Mouse (Mus musculus): ENCODE data around the gene Smad3. TPM values are rescaled to one million over a fixed set of nuclear protein-coding genes. Genes with fewer than 3 reads are reported as not detected.

Gene Smad3
- polyA plus RNA-seq, 1 experiment from 2014 or later = 5.4 TPM

GRCm38 (mm10) chr9:63742887-63743660, 14.7 kb downstream of the Smad3 start:
- WGBS = 39% methylated on average over 13 of the region's 13 CpGs
- H3K27me3 ChIP-seq (replicated peaks; ENCODE audit: control insufficient read depth, insufficient read depth, low read length) = no peaks in the 10 kb centered on the region
- no peak overlapping the region for H3K4me2 ChIP-seq (ENCODE audit: low read length)
- ATAC-seq (no peak), DNase-seq (ENCODE audit: low spot score) (peak; percentile 33)
- H3K9me3 ChIP-seq (replicated peaks; ENCODE audit: control insufficient read depth, low read length) = no peaks in the 10 kb centered on the region
- H3K4me1 ChIP-seq (ENCODE audit: control insufficient read depth, insufficient read depth, low read length) = peaks cover 5% of the 10 kb centered on the region; the same call in 1 of the 2 replicates
- no peak overlapping the region for H3K9ac ChIP-seq (ENCODE audit: low read length)
- H3K27ac ChIP-seq (ENCODE audit: low read depth, low read length) = no peak overlapping the region
- H3K36me3 ChIP-seq (ENCODE audit: control insufficient read depth, insufficient read depth, low read length) = no peaks in the 10 kb centered on the region
- no peak overlapping the region for H3K4me3 ChIP-seq (ENCODE audit: low read depth, low read length)

- 56% methylated on average over 3 of the region's 3 CpGs for WGBS
- H3K36me3 ChIP-seq (ENCODE audit: control insufficient read depth, insufficient read depth, low read length) = no peaks in the 10 kb centered on the region
- no peak overlapping the region for H3K27ac ChIP-seq (ENCODE audit: low read depth, low read length)
- no peak for DNase-seq (ENCODE audit: low spot score)
- H3K9me3 ChIP-seq (replicated peaks; ENCODE audit: control insufficient read depth, low read length) = no peaks in the 10 kb centered on the region
- H3K4me2 ChIP-seq (ENCODE audit: low read length) = no peak overlapping the region
- no peak overlapping the region for H3K9ac ChIP-seq (ENCODE audit: low read length)
- H3K4me3 ChIP-seq (ENCODE audit: low read depth, low read length) = no peak overlapping the region
- peaks cover 2% of the 10 kb centered on the region; the same call in 1 of the 2 replicates for H3K4me1 ChIP-seq (ENCODE audit: control insufficient read depth, insufficient read depth, low read length)
- no peaks in the 10 kb centered on the region for H3K27me3 ChIP-seq (replicated peaks; ENCODE audit: control insufficient read depth, insufficient read depth, low read length)
- no peak for ATAC-seq
Observed at GRCm38 (mm10) chr9:63742318-63742717, 15.5 kb downstream of the Smad3 start.

GRCm38 (mm10) chr9:63741792-63742191, 16.0 kb downstream of the Smad3 start:
- Histone ChIP-seq H3K4me2 (ENCODE audit: low read length) (no peak overlapping the region), H3K4me1 (ENCODE audit: control insufficient read depth, insufficient read depth, low read length) (peaks cover 2% of the 10 kb centered on the region; the same call in 1 of the 2 replicates), H3K9me3 (replicated peaks; ENCODE audit: control insufficient read depth, low read length) (no peaks in the 10 kb centered on the region), H3K4me3 (ENCODE audit: low read depth, low read length) (no peak overlapping the region), H3K27me3 (replicated peaks; ENCODE audit: control insufficient read depth, insufficient read depth, low read length) (no peaks in the 10 kb centered on the region), H3K27ac (ENCODE audit: low read depth, low read length) (no peak overlapping the region), H3K36me3 (ENCODE audit: control insufficient read depth, insufficient read depth, low read length) (no peaks in the 10 kb centered on the region), H3K9ac (ENCODE audit: low read length) (no peak overlapping the region)
- ATAC-seq = no peak
- WGBS = 80% methylated on average over 6 of the region's 6 CpGs
- no peak for DNase-seq (ENCODE audit: low spot score)

- DNase-seq (ENCODE audit: low spot score) = no peak
- Histone ChIP-seq H3K4me1 (ENCODE audit: control insufficient read depth, insufficient read depth, low read length) (peaks cover 2% of the 10 kb centered on the region; the same call in 1 of the 2 replicates), H3K27ac (ENCODE audit: low read depth, low read length) (no peak overlapping the region), H3K36me3 (ENCODE audit: control insufficient read depth, insufficient read depth, low read length) (no peaks in the 10 kb centered on the region), H3K27me3 (replicated peaks; ENCODE audit: control insufficient read depth, insufficient read depth, low read length) (no peaks in the 10 kb centered on the region), H3K9me3 (replicated peaks; ENCODE audit: control insufficient read depth, low read length) (no peaks in the 10 kb centered on the region), H3K9ac (ENCODE audit: low read length) (no peak overlapping the region), H3K4me2 (ENCODE audit: low read length) (no peak overlapping the region), H3K4me3 (ENCODE audit: low read depth, low read length) (no peak overlapping the region)
- ATAC-seq = no peak
- WGBS = 83% methylated on average over 10 of the region's 10 CpGs
Observed at GRCm38 (mm10) chr9:63740320-63740841, 17.4 kb downstream of the Smad3 start.

- H3K4me2 ChIP-seq (ENCODE audit: low read length) = no peak overlapping the region
- H3K27me3 ChIP-seq (replicated peaks; ENCODE audit: control insufficient read depth, insufficient read depth, low read length) = no peaks in the 10 kb centered on the region
- 85% methylated on average over 11 of the region's 11 CpGs for WGBS
- no peak overlapping the region for H3K27ac ChIP-seq (ENCODE audit: low read depth, low read length)
- ATAC-seq (no peak), DNase-seq (ENCODE audit: low spot score) (no peak)
- H3K4me1 ChIP-seq (ENCODE audit: control insufficient read depth, insufficient read depth, low read length) = peaks cover 2% of the 10 kb centered on the region; the same call in 1 of the 2 replicates
- H3K4me3 ChIP-seq (ENCODE audit: low read depth, low read length) = no peak overlapping the region
- no peaks in the 10 kb centered on the region for H3K9me3 ChIP-seq (replicated peaks; ENCODE audit: control insufficient read depth, low read length)
- H3K9ac ChIP-seq (ENCODE audit: low read length) = no peak overlapping the region
- no peaks in the 10 kb centered on the region for H3K36me3 ChIP-seq (ENCODE audit: control insufficient read depth, insufficient read depth, low read length)
Observed at GRCm38 (mm10) chr9:63738830-63739229, 19.0 kb downstream of the Smad3 start.

DNA sequence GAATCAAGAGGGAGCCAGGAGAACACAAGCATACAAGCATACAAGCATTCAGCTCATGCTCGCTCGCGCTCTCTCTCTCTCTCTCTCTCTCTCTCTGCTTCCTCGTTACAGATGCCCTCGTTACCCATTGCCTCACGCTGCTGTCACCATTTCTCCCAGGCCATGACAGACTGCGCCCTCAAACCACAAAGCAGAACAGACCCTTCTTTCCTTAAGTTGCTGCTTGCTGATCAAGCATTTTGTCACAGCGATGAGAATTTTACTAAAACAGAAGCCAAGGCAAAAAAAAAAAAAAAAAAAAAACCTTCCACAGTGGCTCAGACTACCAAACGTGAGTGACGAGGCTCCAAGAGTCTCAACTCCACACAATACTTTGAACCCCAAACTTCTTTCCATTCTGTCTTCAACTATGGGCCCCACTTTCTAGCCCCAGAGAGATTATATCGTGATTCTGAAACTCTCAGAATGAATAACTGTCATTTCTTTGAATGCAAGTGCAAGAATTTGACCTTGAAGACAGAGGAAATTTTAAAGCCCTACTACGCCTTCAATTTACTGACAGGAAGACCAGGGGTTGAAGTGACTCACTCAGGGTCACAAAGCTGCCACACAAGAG, 19.6 kb downstream of the Smad3 start:
- H3K4me2 ChIP-seq (ENCODE audit: low read length) = no peak overlapping the region
- H3K9ac ChIP-seq (ENCODE audit: low read length) = no peak overlapping the region
- H3K4me3 ChIP-seq (ENCODE audit: low read depth, low read length) = no peak overlapping the region
- no peaks in the 10 kb centered on the region for H3K36me3 ChIP-seq (ENCODE audit: control insufficient read depth, insufficient read depth, low read length)
- peaks cover 2% of the 10 kb centered on the region; the same call in 1 of the 2 replicates for H3K4me1 ChIP-seq (ENCODE audit: control insufficient read depth, insufficient read depth, low read length)
- no peak overlapping the region for H3K27ac ChIP-seq (ENCODE audit: low read depth, low read length)
- DNase-seq (ENCODE audit: low spot score) (no peak), ATAC-seq (no peak)
- H3K27me3 ChIP-seq (replicated peaks; ENCODE audit: control insufficient read depth, insufficient read depth, low read length) = no peaks in the 10 kb centered on the region
- WGBS = 70% methylated on average over 12 of the region's 12 CpGs
- no peaks in the 10 kb centered on the region for H3K9me3 ChIP-seq (replicated peaks; ENCODE audit: control insufficient read depth, low read length)

GRCm38 (mm10) chr9:63737426-63737931, 20.3 kb downstream of the Smad3 start:
- H3K27ac ChIP-seq (ENCODE audit: low read depth, low read length) = no peak overlapping the region
- H3K27me3 ChIP-seq (replicated peaks; ENCODE audit: control insufficient read depth, insufficient read depth, low read length) = no peaks in the 10 kb centered on the region
- no peaks in the 10 kb centered on the region for H3K9me3 ChIP-seq (replicated peaks; ENCODE audit: control insufficient read depth, low read length)
- no peaks in the 10 kb centered on the region for H3K36me3 ChIP-seq (ENCODE audit: control insufficient read depth, insufficient read depth, low read length)
- H3K4me3 ChIP-seq (ENCODE audit: low read depth, low read length) = no peak overlapping the region
- H3K9ac ChIP-seq (ENCODE audit: low read length) = no peak overlapping the region
- ATAC-seq (no peak), DNase-seq (ENCODE audit: low spot score) (no peak)
- 84% methylated on average over 9 of the region's 9 CpGs for WGBS
- H3K4me2 ChIP-seq (ENCODE audit: low read length) = no peak overlapping the region
- H3K4me1 ChIP-seq (ENCODE audit: control insufficient read depth, insufficient read depth, low read length) = no peaks in the 10 kb centered on the region

DNA sequence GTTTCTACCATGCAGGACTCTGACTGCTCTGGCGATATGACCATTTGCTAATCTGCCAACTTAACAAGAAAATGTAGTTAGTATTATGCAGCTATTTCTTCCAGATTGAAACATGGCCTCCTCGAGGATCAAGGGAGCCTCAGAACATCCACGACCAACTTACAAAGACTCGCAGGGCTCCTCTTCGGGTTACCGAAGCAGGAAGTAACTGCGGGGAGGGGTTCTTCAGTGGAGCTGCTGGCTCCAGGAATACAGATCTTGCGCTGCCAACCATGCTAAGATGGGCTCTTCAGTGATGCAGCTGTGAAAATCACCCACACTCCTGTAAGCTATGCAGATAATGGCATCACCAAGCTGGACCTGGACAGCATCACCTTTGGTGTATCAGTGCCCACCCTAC, 23.5 kb downstream of the Smad3 start:
- Histone ChIP-seq H3K27me3 (replicated peaks; ENCODE audit: control insufficient read depth, insufficient read depth, low read length) (no peaks in the 10 kb centered on the region), H3K4me2 (ENCODE audit: low read length) (no peak overlapping the region), H3K4me1 (ENCODE audit: control insufficient read depth, insufficient read depth, low read length) (no peaks in the 10 kb centered on the region), H3K9me3 (replicated peaks; ENCODE audit: control insufficient read depth, low read length) (no peaks in the 10 kb centered on the region), H3K36me3 (ENCODE audit: control insufficient read depth, insufficient read depth, low read length) (no peaks in the 10 kb centered on the region), H3K27ac (ENCODE audit: low read depth, low read length) (no peak overlapping the region), H3K9ac (ENCODE audit: low read length) (no peak overlapping the region), H3K4me3 (ENCODE audit: low read depth, low read length) (no peak overlapping the region)
- DNase-seq (ENCODE audit: low spot score) (no peak), ATAC-seq (no peak)
- WGBS = 95% methylated on average over 8 of the region's 8 CpGs

GRCm38 (mm10) chr9:63732700-63733099, 25.1 kb downstream of the Smad3 start:
- no peaks in the 10 kb centered on the region for H3K36me3 ChIP-seq (ENCODE audit: control insufficient read depth, insufficient read depth, low read length)
- no peaks in the 10 kb centered on the region for H3K4me1 ChIP-seq (ENCODE audit: control insufficient read depth, insufficient read depth, low read length)
- H3K4me3 ChIP-seq (ENCODE audit: low read depth, low read length) = no peak overlapping the region
- H3K9me3 ChIP-seq (replicated peaks; ENCODE audit: control insufficient read depth, low read length) = no peaks in the 10 kb centered on the region
- DNase-seq (ENCODE audit: low spot score) = no peak
- no peak for ATAC-seq
- 94% methylated on average over 7 of the region's 7 CpGs for WGBS
- H3K9ac ChIP-seq (ENCODE audit: low read length) = no peak overlapping the region
- no peaks in the 10 kb centered on the region for H3K27me3 ChIP-seq (replicated peaks; ENCODE audit: control insufficient read depth, insufficient read depth, low read length)
- no peak overlapping the region for H3K27ac ChIP-seq (ENCODE audit: low read depth, low read length)
- H3K4me2 ChIP-seq (ENCODE audit: low read length) = no peak overlapping the region

All from forebrain, embryonic 14.5 days (tissue).